Mouse (Mus musculus) MEL-GATA-1-ER (cell line): Measurements from ENCODE around the gene Fcnb.

Experiments used
- DNase-seq: peaks from one replicate; pipeline ENCODE4 v3.0.0-alpha.2; 2012; ENCODE audit warnings: low read depth; ENCODE audit errors: extremely low read depth

Gene Fcnb

DNA sequence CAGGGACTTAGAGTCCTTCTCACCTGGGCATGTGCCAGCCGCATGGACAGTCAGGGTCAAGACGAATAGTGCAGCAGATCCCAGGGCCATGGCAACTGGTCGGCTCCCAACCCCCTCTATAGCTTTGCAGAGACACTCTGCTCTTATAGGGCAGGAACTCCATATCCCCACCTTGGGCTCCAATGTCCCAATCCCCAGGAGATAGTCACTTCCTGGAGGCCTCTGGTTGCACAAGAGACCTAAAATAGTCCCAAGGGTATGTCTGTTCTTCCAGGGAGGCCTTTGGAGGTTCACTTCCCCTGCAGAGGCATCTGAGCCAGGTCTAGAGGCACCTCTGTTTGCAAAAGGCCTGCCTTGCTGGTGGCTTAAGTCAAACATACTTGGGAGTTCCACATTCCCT lies at the start of gene Fcnb:
Gene Fcnb, minus strand, starts transcription at position 118 of the 400 bp plus-strand sequence.
- no peak for DNase-seq

GRCm38 (mm10) chr2:28133833-28134232 lies 49.1 kb upstream of the Fcnb start:
- no peak for DNase-seq

DNA sequence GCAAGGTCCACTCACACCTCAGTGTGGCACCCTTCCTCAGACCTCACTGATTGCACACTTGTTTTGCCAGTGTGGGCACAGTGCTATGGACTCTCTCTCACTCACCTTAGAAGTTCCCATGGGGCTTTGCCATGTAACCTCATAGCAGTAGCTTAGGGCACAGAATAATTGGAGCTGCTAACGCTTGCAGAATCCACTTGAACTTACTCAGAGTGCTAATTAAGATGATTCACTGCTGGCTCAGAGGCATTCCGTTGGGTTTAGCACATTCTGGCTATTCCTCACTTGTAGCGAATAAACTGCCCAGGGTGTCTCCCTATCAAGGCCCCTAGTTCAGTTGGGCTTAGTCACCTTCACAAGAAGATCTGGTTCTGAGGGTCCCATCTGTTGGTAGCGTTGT lies 47.4 kb upstream of the Fcnb start:
- DNase-seq, result no peak

DNA sequence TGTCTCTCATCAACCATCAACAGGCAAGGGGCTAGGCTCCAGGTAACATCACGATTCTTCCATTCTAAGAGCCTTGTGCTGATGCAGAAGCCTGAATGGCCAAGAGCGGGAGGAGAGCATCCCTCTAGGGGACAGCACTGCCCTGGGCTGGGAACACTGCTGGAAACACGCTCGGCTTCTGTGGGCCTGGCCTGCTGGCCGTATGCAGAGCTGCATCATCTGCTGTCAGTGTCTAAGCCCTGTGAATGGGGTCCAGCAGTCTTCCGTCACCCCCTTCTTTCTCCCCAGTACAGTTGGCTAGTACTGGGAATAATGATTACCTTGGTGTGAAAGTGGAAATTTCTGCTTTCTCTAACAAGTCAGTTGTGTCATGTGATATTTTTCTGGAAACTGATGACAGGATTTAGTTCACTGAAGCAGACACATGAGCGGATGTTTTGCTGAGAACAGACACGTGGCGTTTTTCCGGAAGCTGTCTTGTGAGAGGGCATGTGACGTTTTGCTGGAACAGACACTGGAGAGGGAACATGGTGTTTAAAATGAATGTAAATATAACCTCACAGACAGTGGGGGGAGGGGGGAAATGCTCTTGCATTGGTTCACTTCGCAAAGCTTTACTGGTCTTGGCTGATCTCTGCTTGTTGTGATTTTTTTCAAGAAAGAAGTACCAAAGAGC lies 42.2 kb upstream of the Fcnb start:
- no peak for DNase-seq

- no peak for DNase-seq
Measured at GRCm38 (mm10) chr2:28123910-28124309, 39.2 kb upstream of the Fcnb start.

DNA sequence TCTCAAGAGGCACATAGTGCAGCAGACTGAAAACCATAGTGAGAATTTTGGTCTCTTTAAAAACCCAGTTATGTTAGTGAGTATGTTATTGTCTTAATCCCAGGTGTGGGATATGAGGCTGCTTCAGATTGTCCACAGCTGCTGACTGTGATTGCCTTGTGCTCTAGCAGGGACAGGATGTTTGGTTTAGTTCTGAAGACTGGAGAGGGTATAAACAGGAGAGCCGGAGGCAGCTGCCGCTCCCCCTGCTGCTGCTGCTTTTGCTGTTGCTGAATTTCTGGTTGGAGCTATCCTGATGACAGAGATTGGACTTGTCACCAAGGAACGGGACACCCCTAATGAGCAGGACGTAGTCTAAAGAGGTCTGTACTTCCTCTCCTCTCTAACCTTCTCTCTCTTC lies 36.6 kb upstream of the Fcnb start:
- DNase-seq, result no peak

- no peak for DNase-seq
Measured at GRCm38 (mm10) chr2:28120342-28120741, 35.7 kb upstream of the Fcnb start.

DNA sequence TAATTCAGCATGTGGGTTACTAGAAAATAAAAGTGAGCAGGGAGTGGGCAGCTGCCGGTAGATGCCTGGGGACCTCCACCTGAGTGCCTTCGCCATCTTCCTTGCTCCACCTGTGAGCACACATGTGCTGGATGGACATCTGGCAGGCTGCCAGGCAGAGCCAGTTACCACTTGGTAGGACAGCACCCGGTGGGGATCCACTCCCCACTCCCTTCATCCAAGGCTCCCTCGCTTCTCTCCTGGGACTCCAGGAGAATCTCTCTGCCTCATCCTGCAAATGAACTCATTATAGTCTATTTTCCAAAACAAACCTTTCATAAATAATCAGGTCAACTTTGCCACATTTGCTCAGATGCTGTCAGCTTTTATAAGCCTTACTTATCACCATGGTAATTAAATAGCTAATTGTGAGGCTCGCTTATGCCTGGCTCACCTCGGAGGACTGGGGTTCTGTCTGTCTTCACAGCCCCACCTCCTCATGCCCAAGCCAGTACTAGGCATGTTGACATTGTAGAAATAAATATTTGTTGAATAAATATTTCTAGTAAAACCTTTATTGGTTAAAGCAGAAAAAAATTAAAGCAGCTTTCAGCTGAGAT lies 33.9 kb upstream of the Fcnb start:
- no peak for DNase-seq

GRCm38 (mm10) chr2:28117490-28118308 lies 33.0 kb upstream of the Fcnb start:
- DNase-seq, result no peak

DNA sequence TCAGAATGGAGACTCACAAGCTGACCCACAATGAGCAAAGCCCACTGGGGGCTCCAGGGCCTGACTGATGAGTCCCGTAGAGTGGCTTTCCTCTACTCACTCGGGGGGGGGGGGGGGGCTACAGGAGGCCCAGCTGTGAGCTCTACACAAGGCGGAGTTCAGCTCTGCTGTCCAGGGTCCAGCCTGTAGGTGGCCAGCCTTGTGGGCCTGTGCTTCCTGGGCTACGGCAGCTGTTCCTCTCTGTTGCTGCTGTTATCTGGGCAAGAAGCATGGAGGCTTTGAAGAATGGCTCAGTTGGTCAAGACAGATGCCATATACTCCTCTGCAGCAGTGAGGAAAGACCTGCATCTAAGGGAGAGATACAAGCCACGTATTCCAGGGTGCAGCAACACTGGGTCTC lies 24.1 kb upstream of the Fcnb start:
- DNase-seq, result no peak

- no peak for DNase-seq
Measured at GRCm38 (mm10) chr2:28106002-28106401, 21.3 kb upstream of the Fcnb start.

- no peak for DNase-seq
Measured at GRCm38 (mm10) chr2:28103653-28104052, 19.0 kb upstream of the Fcnb start.

DNA sequence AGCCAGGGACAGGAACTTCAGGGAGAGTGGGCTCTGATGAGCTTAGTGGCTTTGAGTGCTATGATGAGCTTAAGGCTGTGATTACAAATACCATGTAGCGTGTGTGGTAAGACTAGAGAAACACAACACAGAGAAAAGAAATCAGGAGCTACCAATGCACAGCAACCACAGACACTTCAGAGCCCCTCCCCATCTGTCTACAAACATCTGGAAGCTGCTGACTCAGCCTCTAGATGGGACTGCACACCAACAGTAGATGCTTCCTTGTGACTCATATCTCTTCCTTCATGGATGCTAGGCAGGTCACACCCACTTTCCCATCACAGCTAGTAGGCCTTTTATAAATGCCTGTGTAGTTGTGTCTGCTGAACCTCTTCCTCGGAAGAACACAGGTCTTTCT lies 17.2 kb upstream of the Fcnb start:
- DNase-seq, result no peak

DNA sequence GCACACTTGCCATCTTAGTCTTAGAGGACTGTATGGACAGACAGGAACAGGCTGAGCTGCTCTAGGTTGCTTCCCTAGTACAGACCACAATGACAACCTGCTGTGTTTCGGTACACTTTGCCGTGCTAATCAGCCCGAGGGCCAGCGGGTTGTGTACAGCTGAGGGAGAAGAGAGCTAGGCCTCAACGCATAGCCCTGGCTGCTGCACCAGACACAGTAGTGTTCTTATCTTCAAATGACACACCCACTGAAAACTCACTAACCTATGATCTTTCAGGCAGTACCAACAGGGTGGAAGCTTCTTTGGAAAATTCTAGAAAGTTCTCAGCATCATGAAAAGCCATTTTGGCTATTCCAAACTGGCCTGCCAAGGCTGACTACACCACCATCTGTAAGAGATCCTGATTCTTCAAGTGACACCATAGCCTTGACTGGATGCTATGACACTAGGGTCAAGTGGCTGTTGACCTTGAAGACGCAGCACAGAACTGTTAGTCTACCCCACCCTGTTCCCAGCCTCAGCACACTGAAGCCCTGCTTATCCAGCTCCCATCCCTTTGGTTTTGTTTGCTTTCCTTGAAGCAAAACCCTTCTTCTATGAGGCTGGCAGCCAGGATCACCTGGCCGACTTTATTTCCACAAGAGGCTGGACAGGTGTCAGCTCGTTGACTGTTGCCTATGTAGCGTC lies 16.3 kb upstream of the Fcnb start:
- no peak for DNase-seq

DNA sequence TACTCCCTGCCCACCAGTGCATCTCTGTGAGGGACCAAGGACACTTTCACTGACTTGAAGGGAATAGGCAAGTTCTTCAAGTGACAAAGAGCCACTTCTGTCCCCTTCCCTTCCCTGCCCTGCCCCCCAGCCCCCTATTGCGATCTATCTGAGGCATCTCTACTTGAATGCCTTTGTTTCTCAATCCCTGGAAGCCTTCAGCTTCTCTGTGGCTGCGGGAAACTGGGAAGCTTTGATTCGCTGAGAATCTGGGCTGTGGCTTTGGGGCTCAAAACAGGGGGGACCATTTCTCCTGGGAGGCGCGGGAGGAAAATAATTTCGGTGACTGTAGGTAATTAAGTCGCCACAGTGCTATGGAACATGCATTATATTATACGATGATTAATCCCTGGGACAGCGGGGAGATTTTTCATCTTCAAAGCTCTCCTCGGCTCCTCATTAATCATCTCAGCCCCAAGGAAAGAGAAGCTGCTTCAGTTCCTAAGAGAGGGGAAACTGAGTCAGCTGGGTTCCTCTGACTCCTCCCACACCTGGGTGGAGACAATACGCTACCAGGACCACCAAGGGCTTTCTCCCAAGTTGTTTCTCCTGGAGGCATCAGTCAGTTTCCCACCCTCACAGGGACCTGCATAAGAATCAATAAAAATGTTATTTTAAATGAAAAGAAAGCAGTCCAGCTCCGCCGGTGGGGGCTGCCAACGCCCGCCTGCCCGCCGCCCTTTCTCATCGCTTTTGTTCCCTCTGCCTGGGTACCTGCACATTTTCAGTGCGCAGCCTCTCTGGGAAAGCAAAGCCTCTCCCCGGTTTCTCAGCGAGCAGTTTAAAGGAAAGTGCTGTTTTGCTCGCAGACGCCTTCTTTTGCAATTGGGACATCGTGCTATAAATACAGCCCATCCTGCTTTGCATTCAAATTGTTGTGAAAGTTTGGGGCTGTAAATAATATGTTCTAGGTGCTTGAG lies 14.1 kb upstream of the Fcnb start:
- no peak for DNase-seq

DNA sequence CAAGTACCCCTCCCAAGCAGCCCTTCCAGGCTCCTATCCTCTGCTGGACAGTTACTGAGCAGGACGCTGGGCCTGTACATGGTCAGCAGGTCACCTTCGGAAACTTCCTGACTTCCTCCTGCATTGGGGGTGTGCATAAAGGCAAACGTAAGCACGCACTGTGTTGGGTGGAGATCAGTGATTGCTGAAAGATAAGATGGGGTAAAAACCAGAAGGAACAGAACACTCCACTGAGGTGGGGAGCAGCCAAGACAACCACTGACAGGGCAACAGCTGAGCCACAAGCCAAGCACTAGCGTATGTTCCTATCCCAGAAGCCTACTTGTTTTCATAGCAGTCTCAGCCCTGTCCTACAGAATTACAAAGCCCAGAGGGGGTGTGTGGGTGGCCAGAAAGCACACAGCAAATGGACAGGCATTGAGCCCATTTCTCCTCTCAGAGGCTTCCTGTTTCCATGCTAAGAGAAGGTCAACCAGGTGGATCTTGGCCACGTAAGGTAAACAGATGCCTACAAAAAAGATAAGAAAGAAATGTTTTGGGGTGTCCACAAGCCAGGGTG lies 12.1 kb upstream of the Fcnb start:
- DNase-seq, result no peak

- no peak for DNase-seq
Measured at GRCm38 (mm10) chr2:28092099-28092498, 7.4 kb upstream of the Fcnb start.

- no peak for DNase-seq
Measured at GRCm38 (mm10) chr2:28091042-28091441, 6.4 kb upstream of the Fcnb start.

GRCm38 (mm10) chr2:28090299-28091008 lies 5.8 kb upstream of the Fcnb start:
- DNase-seq, result no peak

DNA sequence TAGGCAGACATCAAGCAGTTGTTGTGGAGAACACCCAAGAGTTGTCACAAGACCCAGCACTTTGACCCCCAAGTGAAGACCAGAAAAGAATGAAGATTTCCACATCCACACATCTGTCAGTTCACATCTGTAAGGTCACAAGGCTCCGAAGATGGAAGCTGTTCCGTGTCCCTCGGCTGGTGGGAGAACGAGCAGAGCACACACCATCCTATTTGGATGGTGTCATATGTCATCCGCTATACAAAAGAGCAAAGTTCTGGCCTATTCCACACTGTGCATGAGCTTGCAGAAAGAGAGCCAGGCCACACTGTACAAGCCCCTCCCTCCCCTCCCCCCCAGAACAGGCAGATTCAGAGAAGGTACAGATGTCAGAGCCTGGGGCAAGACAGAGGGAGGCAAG lies 4.4 kb upstream of the Fcnb start:
- no peak for DNase-seq
